Mouse (Mus musculus) activated CD4-positive, CD25-positive, alpha-beta regulatory T cell, adult 9 weeks (primary cell): Measurements from ENCODE around the gene Arfrp1. TPM values are rescaled to one million over a fixed set of nuclear protein-coding genes. Genes with fewer than 3 reads are reported as not detected.

Source experiments
- polyA plus RNA-seq: library from polyadenylated mRNA; unstranded; fragments of 100-300 nt; shearing (Covaris generic); gene quantifications from one replicate; pipeline ENCODE4 v1.2.1, GENCODE M21; 2017

The Arfrp1 gene
- polyA plus RNA-seq = 146 TPM

DNA sequence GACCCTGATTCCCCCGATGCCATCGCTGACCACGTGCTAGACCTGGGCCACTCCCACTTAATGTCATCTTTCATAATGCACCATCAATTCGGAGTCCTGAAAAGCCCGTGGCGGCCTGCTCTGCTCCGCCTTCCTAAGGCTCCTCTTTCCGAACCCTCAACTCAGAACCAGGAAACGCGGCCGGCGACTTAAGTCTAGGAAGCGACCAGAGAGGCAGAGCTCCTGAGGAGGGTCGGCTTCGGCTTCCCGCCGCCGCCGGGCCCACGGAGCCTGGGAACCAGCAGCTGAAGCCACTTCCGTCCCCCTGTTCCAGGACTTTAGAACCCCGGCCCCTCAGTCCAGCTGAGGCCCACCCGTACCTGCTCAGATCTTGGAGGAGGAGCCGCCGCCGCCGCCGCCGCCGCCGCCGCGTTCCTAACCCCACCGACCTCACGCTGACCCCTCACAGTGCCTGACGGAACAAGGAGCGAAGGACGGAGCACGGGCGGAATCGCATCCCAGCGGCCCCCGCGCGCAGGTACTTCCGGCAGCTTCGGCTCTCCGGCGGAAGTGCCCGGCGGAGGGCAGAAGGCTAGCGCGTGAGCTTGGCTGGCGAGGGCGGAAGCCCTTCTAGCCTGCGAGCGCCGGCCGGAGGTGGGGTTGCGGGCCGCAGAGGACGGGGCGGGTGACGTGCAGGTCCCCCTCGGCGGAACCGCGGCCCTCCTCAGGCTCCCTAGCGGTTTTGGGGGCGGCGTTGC is at the start of gene Arfrp1, which contains the start of gene Zgpat:
Gene Arfrp1, minus strand, starts transcription at position 545 of the 737 bp plus-strand sequence.
Gene Zgpat, plus strand, starts transcription at position 69 of the 737 bp plus-strand sequence.

GRCm38 (mm10) chr2:181379778-181380177 is 14.6 kb upstream of the Arfrp1 start, which contains the start of gene Lime1:
TSS of gene Lime1 (plus strand) at chr2:181380078.

GRCm38 (mm10) chr2:181319248-181320102 is 45.7 kb downstream of the Arfrp1 start, which contains the start of gene Rtel1:
TSS of gene Rtel1 (plus strand) at chr2:181319739.

DNA sequence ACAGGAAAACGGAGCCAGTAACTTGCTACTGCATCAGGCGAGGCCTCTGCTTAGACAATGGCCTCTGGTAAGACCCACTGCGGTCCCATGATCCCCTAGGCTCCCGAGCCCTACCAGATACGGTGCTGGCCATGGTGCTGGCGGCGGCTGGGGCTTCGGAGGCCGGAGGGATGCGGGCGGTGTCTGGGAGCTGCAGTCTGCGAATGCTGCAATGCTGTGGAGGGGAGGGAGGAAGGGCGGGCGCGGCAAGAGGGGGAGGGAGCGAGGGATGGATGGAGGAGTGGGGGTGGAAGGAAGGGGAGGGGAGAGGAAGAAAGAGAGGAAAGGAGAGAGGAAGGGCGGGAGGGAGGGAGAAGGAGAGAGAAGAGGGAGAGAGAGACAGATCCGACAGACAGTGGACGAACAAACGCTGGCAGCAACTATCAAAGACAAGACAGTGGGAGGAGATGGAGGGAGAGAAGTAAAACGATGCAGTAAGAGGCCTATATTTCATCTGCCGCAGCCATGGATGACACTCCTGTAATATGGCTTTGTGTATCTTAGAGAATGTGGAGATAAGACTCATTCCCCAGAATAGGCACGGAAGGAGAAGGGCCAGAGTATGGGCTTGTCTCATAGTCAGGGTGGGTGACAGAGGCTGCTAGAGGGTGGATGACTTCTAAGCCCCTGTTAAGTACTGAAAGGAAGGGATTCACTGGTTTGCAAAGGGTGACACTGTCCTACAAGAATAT is 51.0 kb downstream of the Arfrp1 start, which contains the start of gene Stmn3:
Gene Stmn3, minus strand, starts transcription at position 421 of the 731 bp plus-strand sequence.

Other genes starting within 250 kb of the Arfrp1 start
- not detected for gene Kcnq2, start 230.1 kb downstream of the Arfrp1 start, polyA plus RNA-seq
- not detected for gene Eef1a2, start 208.4 kb downstream of the Arfrp1 start, polyA plus RNA-seq
- gene Ppdpf, start 178.2 kb downstream of the Arfrp1 start, polyA plus RNA-seq = 306 TPM
- not detected for gene Ptk6, start 162.6 kb downstream of the Arfrp1 start, polyA plus RNA-seq
- 1.5 TPM for gene Srms, start 152.2 kb downstream of the Arfrp1 start, polyA plus RNA-seq
- gene Fndc11, start 145.4 kb downstream of the Arfrp1 start, polyA plus RNA-seq = 0.46 TPM
- gene Helz2, start 123.4 kb downstream of the Arfrp1 start, polyA plus RNA-seq = 24.2 TPM
- 8.8 TPM for gene Gmeb2, start 77.4 kb downstream of the Arfrp1 start, polyA plus RNA-seq
- not detected for gene Stmn3, start 50.9 kb downstream of the Arfrp1 start, polyA plus RNA-seq
- 63.6 TPM for gene Rtel1, start 45.7 kb downstream of the Arfrp1 start, polyA plus RNA-seq
- gene Zgpat, start 476 bp downstream of the Arfrp1 start, polyA plus RNA-seq = 101 TPM
- gene Lime1, start 14.7 kb upstream of the Arfrp1 start, polyA plus RNA-seq = 355 TPM
- 1.6 TPM for gene Zbtb46, start 94.0 kb upstream of the Arfrp1 start, polyA plus RNA-seq
- not detected for gene Abhd16b, start 127.8 kb upstream of the Arfrp1 start, polyA plus RNA-seq
- gene Tpd52l2, start 131.7 kb upstream of the Arfrp1 start, polyA plus RNA-seq = 98.8 TPM
- 112 TPM for gene Dnajc5, start 155.1 kb upstream of the Arfrp1 start, polyA plus RNA-seq
- 195 TPM for gene Uckl1, start 219.5 kb upstream of the Arfrp1 start, polyA plus RNA-seq
- 101 TPM for gene Prpf6, start 226.5 kb upstream of the Arfrp1 start, polyA plus RNA-seq
- gene Zfp512b, start 227.4 kb upstream of the Arfrp1 start, polyA plus RNA-seq = 15.3 TPM
- gene Samd10, start 233.8 kb upstream of the Arfrp1 start, polyA plus RNA-seq = 7.0 TPM